Mouse (Mus musculus) layer of hippocampus, postnatal 10 days (tissue): ENCODE results near the gene Uqcrh. TPM values are rescaled to one million over a fixed set of nuclear protein-coding genes. Genes with fewer than 3 reads are reported as not detected.

ENCODE experiments used
- DNase-seq, 2 experiments: peaks; one replicate each; pipeline ENCODE4 v3.0.0; 2021; ENCODE audit warnings: low spot score in 2 of 2
- long read RNA-seq: library from polyadenylated mRNA; stranded (forward); transcript quantifications from one replicate; pipeline ENCODE4 v2.0.0, GENCODE M21; 2023
- total RNA-seq, 2 experiments: library from RNA; stranded (reverse); gene quantifications; 2 replicates each; pipeline ENCODE4 v1.2.3; 2021

The Uqcrh gene
- total RNA-seq = 100 to 1,000 TPM; 402 to 460 TPM
- long read RNA-seq, transcript Uqcrh-202 (4 exons, 547 nt) = major isoform, 151 of 174 reads
- long read RNA-seq, transcript Uqcrh-204 (4 exons, 579 nt) = minor isoform, 9 of 174 reads
- long read RNA-seq, partial matches to known transcripts = 2 of 174 reads
- long read RNA-seq, other reads (novel, unspliced or antisense) = 11 of 174 reads

GRCm38 (mm10) chr4:116074861-116075620 lies at the start of gene Uqcrh, which contains the start of gene Lrrc41:
Gene Uqcrh (minus strand): TSS chr4:116075071.
Gene Lrrc41 (plus strand): TSS chr4:116075269.
- peak; percentile 94 to 97 for DNase-seq

- peak; percentile 65 to 80 for DNase-seq
These were observed 49.0 kb upstream of the Uqcrh start, which contains the start of the genes Rad54l and Pomgnt1 for GRCm38 (mm10) chr4:116123602-116124519. Gene Rad54l (minus strand): TSS chr4:116123690. Gene Pomgnt1 (plus strand): TSS chr4:116123840.

- no peak for DNase-seq
These were observed 47.9 kb upstream of the Uqcrh start for GRCm38 (mm10) chr4:116122762-116123161.

GRCm38 (mm10) chr4:116111486-116111885 lies 36.6 kb upstream of the Uqcrh start:
- DNase-seq = no peak

- no peak for DNase-seq
These were observed 35.8 kb upstream of the Uqcrh start for GRCm38 (mm10) chr4:116110695-116111094.

- DNase-seq = no peak
These were observed 30.4 kb upstream of the Uqcrh start for GRCm38 (mm10) chr4:116105278-116105677.

GRCm38 (mm10) chr4:116100959-116101358 lies 26.1 kb upstream of the Uqcrh start:
- DNase-seq = no peak

- no peak for DNase-seq
These were observed 22.3 kb upstream of the Uqcrh start for GRCm38 (mm10) chr4:116097211-116097610.

GRCm38 (mm10) chr4:116096291-116096690 lies 21.4 kb upstream of the Uqcrh start:
- DNase-seq = no peak

GRCm38 (mm10) chr4:116088510-116089249 lies 13.8 kb upstream of the Uqcrh start:
- DNase-seq = no peak

- DNase-seq = no peak
These were observed 2.6 kb upstream of the Uqcrh start for GRCm38 (mm10) chr4:116077240-116078095.

GRCm38 (mm10) chr4:116076369-116077231 lies 1.7 kb upstream of the Uqcrh start:
- DNase-seq = peak; percentile 55 to 64

- DNase-seq = peak; percentile 71 to 81
These were observed 929 bp upstream of the Uqcrh start for GRCm38 (mm10) chr4:116075631-116076368.

GRCm38 (mm10) chr4:116074145-116074675 lies 661 bp downstream of the Uqcrh start:
- DNase-seq = no peak

- no peak for DNase-seq
These were observed 1.7 kb downstream of the Uqcrh start for GRCm38 (mm10) chr4:116073146-116073545.

- no peak for DNase-seq
These were observed 4.8 kb downstream of the Uqcrh start for GRCm38 (mm10) chr4:116070116-116070515.

- no peak for DNase-seq
These were observed 11.0 kb downstream of the Uqcrh start for GRCm38 (mm10) chr4:116063855-116064254.
